Mouse (Mus musculus): ENCODE data around the gene Tmem184b. TPM values are rescaled to one million over a fixed set of nuclear protein-coding genes. Genes with fewer than 3 reads are reported as not detected.
A peak's percentile ranks its signal among the peaks of the same experiment; 100 is the strongest.

Gene Tmem184b
- polyA plus RNA-seq, 1 experiment from 2014 or later: 61.7 TPM

- H3K4me1 ChIP-seq: peaks cover 24% of the 10 kb centered on the region
- no peak overlapping the region for H3K4me3 ChIP-seq
- H3K27ac ChIP-seq: no peak overlapping the region
- no peak overlapping the region for H3K4me2 ChIP-seq (replicated peaks)
- H3K36me3 ChIP-seq: no peaks in the 10 kb centered on the region
- ATAC-seq (ENCODE audit: insufficient number of reproducible peaks, insufficient read depth, low FRiP score, low TSS enrichment): no peak
- 98% methylated on average over 6 of the region's 6 CpGs for WGBS
- no peaks in the 10 kb centered on the region for H3K27me3 ChIP-seq
- H3K9me3 ChIP-seq: no peaks in the 10 kb centered on the region
- H3K9ac ChIP-seq: no peak overlapping the region
Observed at GRCm38 (mm10) chr15:79329346-79329978, 73.9 kb downstream of the Tmem184b start.

GRCm38 (mm10) chr15:79328939-79329275 is 74.5 kb downstream of the Tmem184b start:
- WGBS: 93% methylated on average over 4 of the region's 4 CpGs
- ATAC-seq (ENCODE audit: insufficient number of reproducible peaks, insufficient read depth, low FRiP score, low TSS enrichment): no peak
- no peak overlapping the region for H3K4me3 ChIP-seq

GRCm38 (mm10) chr15:79328058-79328938 is 75.1 kb downstream of the Tmem184b start, which contains the start of gene Pla2g6:
TSS of gene Pla2g6 (minus strand) at chr15:79328390.
- Histone ChIP-seq H3K9me3 (no peaks in the 10 kb centered on the region), H3K27me3 (no peaks in the 10 kb centered on the region), H3K4me1 (peaks cover 33% of the 10 kb centered on the region), H3K36me3 (no peaks in the 10 kb centered on the region), H3K9ac (peak within 1 kb of the TSS; percentile 53), H3K4me3 (peak within 1 kb of the TSS; percentile 53), H3K4me2 (replicated peaks) (peak within 1 kb of the TSS; percentile 77), H3K27ac (peak within 1 kb of the TSS; percentile 82)
- WGBS: 4% methylated on average over 46 of the region's 46 CpGs
- ATAC-seq (ENCODE audit: insufficient number of reproducible peaks, insufficient read depth, low FRiP score, low TSS enrichment): peak; percentile 97

More at GRCm38 (mm10) chr15:79328939-79329275, 74.5 kb downstream of the Tmem184b start:
- Histone ChIP-seq H3K9me3 (no peaks in the 10 kb centered on the region), H3K9ac (no peak overlapping the region), H3K4me2 (replicated peaks) (no peak overlapping the region), H3K36me3 (no peaks in the 10 kb centered on the region), H3K4me1 (peaks cover 27% of the 10 kb centered on the region), H3K27ac (no peak overlapping the region), H3K27me3 (no peaks in the 10 kb centered on the region)

GRCm38 (mm10) chr15:79326971-79327961 is 76.1 kb downstream of the Tmem184b start:
- H3K4me3 ChIP-seq: peak overlapping the region; percentile 53
- ATAC-seq (ENCODE audit: insufficient number of reproducible peaks, insufficient read depth, low FRiP score, low TSS enrichment): no peak
- H3K36me3 ChIP-seq: no peaks in the 10 kb centered on the region
- H3K9me3 ChIP-seq: no peaks in the 10 kb centered on the region
- peaks cover 38% of the 10 kb centered on the region for H3K4me1 ChIP-seq
- H3K9ac ChIP-seq: peak overlapping the region; percentile 53
- peak overlapping the region; percentile 82 for H3K27ac ChIP-seq
- no peaks in the 10 kb centered on the region for H3K27me3 ChIP-seq
- 14% methylated on average over 20 of the region's 20 CpGs for WGBS
- H3K4me2 ChIP-seq (replicated peaks): peak overlapping the region; percentile 77

- Histone ChIP-seq H3K9ac (no peak overlapping the region), H3K27me3 (no peaks in the 10 kb centered on the region), H3K4me2 (replicated peaks) (no peak overlapping the region), H3K9me3 (no peaks in the 10 kb centered on the region), H3K4me1 (peaks cover 38% of the 10 kb centered on the region), H3K36me3 (no peaks in the 10 kb centered on the region), H3K27ac (no peak overlapping the region), H3K4me3 (no peak overlapping the region)
- 50% methylated on average over 4 of the region's 4 CpGs for whole genome bisulfite sequencing
- no peak for ATAC-seq (ENCODE audit: insufficient number of reproducible peaks, insufficient read depth, low FRiP score, low TSS enrichment)
Observed at GRCm38 (mm10) chr15:79326264-79326663, 77.1 kb downstream of the Tmem184b start.

GRCm38 (mm10) chr15:79325742-79326141 is 77.6 kb downstream of the Tmem184b start:
- no peaks in the 10 kb centered on the region for H3K9me3 ChIP-seq
- no peak overlapping the region for H3K9ac ChIP-seq
- WGBS: 63% methylated on average over 3 of the region's 3 CpGs
- ATAC-seq (ENCODE audit: insufficient number of reproducible peaks, insufficient read depth, low FRiP score, low TSS enrichment): no peak
- H3K4me3 ChIP-seq: no peak overlapping the region
- no peak overlapping the region for H3K27ac ChIP-seq
- no peaks in the 10 kb centered on the region for H3K36me3 ChIP-seq
- H3K27me3 ChIP-seq: no peaks in the 10 kb centered on the region
- H3K4me2 ChIP-seq (replicated peaks): no peak overlapping the region
- peaks cover 38% of the 10 kb centered on the region for H3K4me1 ChIP-seq

- H3K4me1 ChIP-seq: peaks cover 38% of the 10 kb centered on the region
- WGBS: 92% methylated on average over 3 of the region's 3 CpGs
Observed at GRCm38 (mm10) chr15:79324373-79324772, 79.0 kb downstream of the Tmem184b start.

GRCm38 (mm10) chr15:79323791-79324155 is 79.6 kb downstream of the Tmem184b start:
- no peaks in the 10 kb centered on the region for H3K27me3 ChIP-seq
- 79% methylated on average over 4 of the region's 4 CpGs for whole genome bisulfite sequencing
- H3K9me3 ChIP-seq: no peaks in the 10 kb centered on the region
- no peak overlapping the region for H3K4me2 ChIP-seq (replicated peaks)
- 0 out of 2 replicates have a peak overlapping the region, but pooled peaks have one; percentile 24 for H3K27ac ChIP-seq
- no peaks in the 10 kb centered on the region for H3K36me3 ChIP-seq
- no peak overlapping the region for H3K4me3 ChIP-seq
- ATAC-seq (ENCODE audit: insufficient number of reproducible peaks, insufficient read depth, low FRiP score, low TSS enrichment): no peak
- peaks cover 38% of the 10 kb centered on the region for H3K4me1 ChIP-seq
- H3K9ac ChIP-seq: no peak overlapping the region

More at GRCm38 (mm10) chr15:79324373-79324772, 79.0 kb downstream of the Tmem184b start:
- Histone ChIP-seq H3K9ac (no peak overlapping the region), H3K4me3 (no peak overlapping the region), H3K36me3 (no peaks in the 10 kb centered on the region), H3K9me3 (no peaks in the 10 kb centered on the region), H3K27ac (no peak overlapping the region), H3K4me2 (replicated peaks) (no peak overlapping the region), H3K27me3 (no peaks in the 10 kb centered on the region)
- no peak for ATAC-seq (ENCODE audit: insufficient number of reproducible peaks, insufficient read depth, low FRiP score, low TSS enrichment)

- 60% methylated on average over 6 of the region's 6 CpGs for WGBS
- no peak for ATAC-seq (ENCODE audit: insufficient number of reproducible peaks, insufficient read depth, low FRiP score, low TSS enrichment)
- Histone ChIP-seq H3K9ac (no peak overlapping the region), H3K4me3 (no peak overlapping the region), H3K9me3 (no peaks in the 10 kb centered on the region), H3K4me2 (replicated peaks) (no peak overlapping the region), H3K4me1 (peaks cover 38% of the 10 kb centered on the region), H3K27me3 (no peaks in the 10 kb centered on the region), H3K27ac (0 out of 2 replicates have a peak overlapping the region, but pooled peaks have one; percentile 41), H3K36me3 (no peaks in the 10 kb centered on the region)
Observed at GRCm38 (mm10) chr15:79322991-79323790, 80.2 kb downstream of the Tmem184b start.

- no peak for ATAC-seq (ENCODE audit: insufficient number of reproducible peaks, insufficient read depth, low FRiP score, low TSS enrichment)
- Histone ChIP-seq H3K9me3 (no peaks in the 10 kb centered on the region), H3K4me2 (replicated peaks) (no peak overlapping the region), H3K9ac (no peak overlapping the region), H3K4me3 (no peak overlapping the region), H3K36me3 (no peaks in the 10 kb centered on the region), H3K27me3 (no peaks in the 10 kb centered on the region), H3K4me1 (peaks cover 37% of the 10 kb centered on the region), H3K27ac (peak overlapping the region; percentile 41; the same call in 1 of the 2 replicates)
- WGBS: 71% methylated on average over 11 of the region's 11 CpGs
Observed at GRCm38 (mm10) chr15:79322281-79322990, 80.9 kb downstream of the Tmem184b start.

All from embryonic facial prominence, embryonic 12.5 days (tissue).